Mouse (Mus musculus) myocyte (in vitro differentiated cells): ENCODE data around the gene Trim29. TPM values are rescaled to one million over a fixed set of nuclear protein-coding genes. Genes with fewer than 3 reads are reported as not detected.

ENCODE experiments used
- H3K27me3 ChIP-seq: one replicate; pipeline ENCODE4 v1.6.1; 2011; ENCODE audit not compliant: control insufficient read depth, insufficient read depth, insufficient read length
- H3K36me3 ChIP-seq: one replicate; pipeline ENCODE4 v1.6.1; 2011; ENCODE audit not compliant: control insufficient read depth, insufficient read depth
- H3K4me2 ChIP-seq: one replicate; pipeline ENCODE4 v1.6.1; 2011; ENCODE audit warnings: low read depth, control low read depth
- H3K4me3 ChIP-seq: one replicate; pipeline ENCODE4 v1.5.1; 2011; ENCODE audit warnings: mild to moderate bottlenecking, control low read depth, moderate library complexity
- H3K79me2 ChIP-seq: one replicate; pipeline ENCODE4 v1.6.1; 2011; ENCODE audit not compliant: control insufficient read depth, insufficient read depth
- H3ac ChIP-seq: one replicate; pipeline ENCODE4 v1.6.1; 2011; ENCODE audit not compliant: control insufficient read depth, insufficient read length
- CEBPB ChIP-seq: IDR thresholded peaks from 2 replicates; pipeline ENCODE4 v1.6.1; 2011; ENCODE audit warnings: mild to moderate bottlenecking, moderate library complexity; ENCODE audit not compliant: poor library complexity, insufficient read depth, severe bottlenecking
- E2F4 ChIP-seq: IDR thresholded peaks from one replicate; pipeline ENCODE4 v1.6.1; 2011; ENCODE audit warnings: mild to moderate bottlenecking, control low read depth, moderate library complexity; ENCODE audit not compliant: insufficient read depth
- MAX ChIP-seq: IDR thresholded peaks from one replicate; pipeline ENCODE4 v1.6.1; 2011; ENCODE audit warnings: low read depth, mild to moderate bottlenecking, control low read depth
- MYOD1 ChIP-seq, 3 experiments: IDR thresholded peaks; one replicate each; pipeline ENCODE4 v1.6.1; 2011; ENCODE audit warnings: control low read depth in 2 of 3, low read depth in 2 of 3, mild to moderate bottlenecking in 2 of 3, moderate library complexity in 1 of 3; ENCODE audit not compliant: insufficient read length in 2 of 3, control insufficient read depth in 1 of 3
- MYOG ChIP-seq, 3 experiments: IDR thresholded peaks; one replicate each; pipeline ENCODE4 v1.6.1; 2011; ENCODE audit warnings: control low read depth in 2 of 3, low read depth in 2 of 3, mild to moderate bottlenecking in 2 of 3; ENCODE audit not compliant: insufficient read length in 2 of 3, control insufficient read depth in 1 of 3, insufficient read depth in 1 of 3
- POLR2A ChIP-seq: IDR thresholded peaks from one replicate; pipeline ENCODE4 v1.6.1; 2011; ENCODE audit warnings: low read depth, mild to moderate bottlenecking, control low read depth, moderate library complexity; ENCODE audit not compliant: insufficient read length
- POLR2AphosphoS2 ChIP-seq: IDR thresholded peaks from one replicate; pipeline ENCODE4 v1.6.1; 2011; ENCODE audit warnings: low read depth, control low read depth; ENCODE audit not compliant: insufficient read length
- REST ChIP-seq: IDR thresholded peaks from one replicate; pipeline ENCODE4 v1.6.1; 2011; ENCODE audit warnings: mild to moderate bottlenecking, control low read depth, moderate library complexity; ENCODE audit not compliant: insufficient read depth, insufficient read length
- SRF ChIP-seq: IDR thresholded peaks from one replicate; pipeline ENCODE4 v1.6.1; 2011; ENCODE audit warnings: low read depth; ENCODE audit not compliant: control insufficient read depth, insufficient read length
- TCF12 ChIP-seq: IDR thresholded peaks from one replicate; pipeline ENCODE4 v1.6.1; 2011; ENCODE audit warnings: mild to moderate bottlenecking, control low read depth; ENCODE audit not compliant: poor library complexity, insufficient read depth, severe bottlenecking
- TCF3 ChIP-seq: IDR thresholded peaks from one replicate; pipeline ENCODE4 v1.6.1; 2011; ENCODE audit warnings: low read depth, control low read depth; ENCODE audit not compliant: insufficient read length
- USF1 ChIP-seq: IDR thresholded peaks from one replicate; pipeline ENCODE4 v1.6.1; 2011; ENCODE audit warnings: low read depth, mild to moderate bottlenecking, control low read depth, moderate library complexity
- polyA plus RNA-seq: library from polyadenylated mRNA; unstranded; fragments of >200 nt; fragmentation: generic; extraction: Trizol; gene quantifications from one replicate; pipeline ENCODE4 v1.2.1, GENCODE M21; 2012; ENCODE audit warnings: missing spikeins

The Trim29 gene
- polyA plus RNA-seq, 1 experiment: 0.05 TPM

GRCm38 (mm10) chr9:43350089-43350488, 39.4 kb downstream of the Trim29 start:
- Histone ChIP-seq H3K36me3 (no peaks in the 10 kb centered on the region), H3K27me3 (peaks cover 61% of the 10 kb centered on the region), H3K4me2 (no peak overlapping the region), H3K4me3 (no peak overlapping the region), H3ac (no peak overlapping the region), H3K79me2 (no peaks in the 10 kb centered on the region)
- TF ChIP-seq MAX: no peak

- Histone ChIP-seq H3ac (no peak overlapping the region), H3K27me3 (peaks cover 65% of the 10 kb centered on the region), H3K4me2 (no peak overlapping the region), H3K36me3 (no peaks in the 10 kb centered on the region), H3K4me3 (no peak overlapping the region), H3K79me2 (no peaks in the 10 kb centered on the region)
- no peak for TF ChIP-seq TCF12
- no peak for TF ChIP-seq SRF
- TF ChIP-seq USF1: no peak
- TF ChIP-seq MYOD1 (IDR thresholded peaks at IDR 0.05; ENCODE audit: control insufficient read depth in 1 of 3, insufficient read length in 2 of 3, low read depth in 2 of 3): no peak
- TF ChIP-seq POLR2AphosphoS2: no peak
- TF ChIP-seq MYOG (IDR thresholded peaks at IDR 0.05; ENCODE audit: control insufficient read depth in 1 of 3, insufficient read depth in 1 of 3, insufficient read length in 2 of 3, low read depth in 2 of 3): no peak
- no peak for TF ChIP-seq REST
- TF ChIP-seq POLR2A: no peak
- TF ChIP-seq MAX: no peak
- TF ChIP-seq CEBPB: no peak
- no peak for TF ChIP-seq TCF3
- no peak for TF ChIP-seq E2F4
These were observed 40.4 kb downstream of the Trim29 start for GRCm38 (mm10) chr9:43351015-43351414.

- no peak overlapping the region for H3K4me2 ChIP-seq
- H3K79me2 ChIP-seq: no peaks in the 10 kb centered on the region
- H3K36me3 ChIP-seq: no peaks in the 10 kb centered on the region
- H3ac ChIP-seq: no peak overlapping the region
- peaks cover 62% of the 10 kb centered on the region for H3K27me3 ChIP-seq
- TF ChIP-seq E2F4 (no peak), MYOD1 (IDR thresholded peaks at IDR 0.05; ENCODE audit: control insufficient read depth in 1 of 3, insufficient read length in 2 of 3, low read depth in 2 of 3) (no peak), MYOG (IDR thresholded peaks at IDR 0.05; ENCODE audit: control insufficient read depth in 1 of 3, insufficient read depth in 1 of 3, insufficient read length in 2 of 3, low read depth in 2 of 3) (no peak), TCF3 (no peak), SRF (no peak), USF1 (no peak), REST (no peak), TCF12 (no peak), POLR2A (no peak), CEBPB (no peak)
- no peak overlapping the region for H3K4me3 ChIP-seq
These were observed 46.4 kb downstream of the Trim29 start for GRCm38 (mm10) chr9:43357011-43357410.

- Histone ChIP-seq H3K27me3 (peaks cover 59% of the 10 kb centered on the region), H3K4me3 (no peak overlapping the region), H3K36me3 (no peaks in the 10 kb centered on the region), H3K79me2 (no peaks in the 10 kb centered on the region), H3K4me2 (no peak overlapping the region), H3ac (no peak overlapping the region)
- TF ChIP-seq MAX: no peak
- TF ChIP-seq CEBPB: no peak
- no peak for TF ChIP-seq TCF12
- TF ChIP-seq REST: no peak
- TF ChIP-seq SRF: no peak
- no peak for TF ChIP-seq USF1
- no peak for TF ChIP-seq MYOD1 (IDR thresholded peaks at IDR 0.05; ENCODE audit: control insufficient read depth in 1 of 3, insufficient read length in 2 of 3, low read depth in 2 of 3)
- no peak for TF ChIP-seq MYOG (IDR thresholded peaks at IDR 0.05; ENCODE audit: control insufficient read depth in 1 of 3, insufficient read depth in 1 of 3, insufficient read length in 2 of 3, low read depth in 2 of 3)
- no peak for TF ChIP-seq TCF3
- TF ChIP-seq E2F4: no peak
- TF ChIP-seq POLR2A: no peak
- no peak for TF ChIP-seq POLR2AphosphoS2
These were observed 48.1 kb downstream of the Trim29 start for GRCm38 (mm10) chr9:43358591-43359323.

GRCm38 (mm10) chr9:43368781-43369180, 58.1 kb downstream of the Trim29 start:
- H3K79me2 ChIP-seq: no peaks in the 10 kb centered on the region
- H3ac ChIP-seq: no peak overlapping the region
- H3K27me3 ChIP-seq: peaks cover 7% of the 10 kb centered on the region
- H3K36me3 ChIP-seq: no peaks in the 10 kb centered on the region
- no peak for TF ChIP-seq POLR2AphosphoS2
- TF ChIP-seq TCF12: no peak
- TF ChIP-seq E2F4: no peak
- TF ChIP-seq MAX: no peak
- TF ChIP-seq POLR2A: no peak
- no peak for TF ChIP-seq REST
- no peak for TF ChIP-seq TCF3
- TF ChIP-seq CEBPB: no peak
- TF ChIP-seq MYOD1 (IDR thresholded peaks at IDR 0.05; ENCODE audit: control insufficient read depth in 1 of 3, insufficient read length in 2 of 3, low read depth in 2 of 3): no peak
- no peak for TF ChIP-seq USF1
- no peak for TF ChIP-seq MYOG (IDR thresholded peaks at IDR 0.05; ENCODE audit: control insufficient read depth in 1 of 3, insufficient read depth in 1 of 3, insufficient read length in 2 of 3, low read depth in 2 of 3)
- TF ChIP-seq SRF: no peak
- H3K4me3 ChIP-seq: no peak overlapping the region
- no peak overlapping the region for H3K4me2 ChIP-seq
